Mouse (Mus musculus) CH12.LX (cell line): ENCODE results near the gene Ap1g2. TPM values are rescaled to one million over a fixed set of nuclear protein-coding genes. Genes with fewer than 3 reads are reported as not detected.

Experiments used
- DNase-seq: peaks from one replicate; pipeline ENCODE4 v3.0.0-alpha.2; 2013; ENCODE audit errors: extremely low read depth
- H3K27ac ChIP-seq: 2 replicates; pipeline ENCODE4 v1.5.1; 2012; ENCODE audit warnings: low read depth, mild to moderate bottlenecking, control low read depth, moderate library complexity; ENCODE audit not compliant: insufficient read depth
- H3K27me3 ChIP-seq: replicated peaks from 2 replicates; pipeline ENCODE3; 2012; ENCODE audit warnings: inconsistent platforms
- H3K36me3 ChIP-seq, 2 experiments: replicated peaks in 1 of 2; 2 replicates each; pipeline versions ENCODE3 to v1.6.1; 2012; ENCODE audit warnings: inconsistent platforms in 1 of 2, low read length in 1 of 2, mild to moderate bottlenecking in 1 of 2, mixed read lengths in 1 of 2, moderate library complexity in 1 of 2; ENCODE audit not compliant: control insufficient read depth in 1 of 2, insufficient read depth in 1 of 2
- H3K4me1 ChIP-seq, 2 experiments: 2 replicates each; pipeline ENCODE4 v1.6.1; 2012; ENCODE audit warnings: inconsistent platforms in 1 of 2, moderate library complexity in 1 of 2; ENCODE audit not compliant: insufficient read depth in 2 of 2, control insufficient read depth in 1 of 2
- H3K4me2 ChIP-seq: 2 replicates; pipeline ENCODE4 v1.6.1; 2012; ENCODE audit warnings: low read depth, mild to moderate bottlenecking, control low read depth; ENCODE audit not compliant: poor library complexity, insufficient read depth, severe bottlenecking
- H3K4me3 ChIP-seq, 3 experiments: fragments of 150-350 bp in 1 of 3; sonication (generic) in 1 of 3; replicated peaks in 1 of 3; 2 replicates each; pipeline versions ENCODE3 to v1.5.1; 2011 to 2012; ENCODE audit warnings: low read depth in 2 of 3, low read length in 2 of 3, mild to moderate bottlenecking in 2 of 3, moderate library complexity in 2 of 3, control low read depth in 1 of 3, improper control_type of control experiment in 1 of 3, inconsistent platforms in 1 of 3, mixed read lengths in 1 of 3; ENCODE audit not compliant: poor library complexity in 1 of 3
- H3K79me2 ChIP-seq: replicated peaks from 2 replicates; pipeline ENCODE4 v1.6.1; 2012; ENCODE audit warnings: mild to moderate bottlenecking, moderate library complexity; ENCODE audit not compliant: control insufficient read depth, poor library complexity, insufficient read depth, severe bottlenecking; ENCODE audit errors: extremely low read depth
- H3K9ac ChIP-seq: 2 replicates; pipeline ENCODE4 v1.6.1; 2012; ENCODE audit warnings: low read depth, mild to moderate bottlenecking, control low read depth, moderate library complexity; ENCODE audit not compliant: insufficient read depth
- H3K9me3 ChIP-seq: replicated peaks from 2 replicates; pipeline ENCODE3; 2012; ENCODE audit warnings: low read length, inconsistent platforms, mixed read lengths
- CHD2 ChIP-seq: IDR thresholded peaks from 2 replicates; pipeline ENCODE4 v1.6.1; 2011; ENCODE audit warnings: low read length, improper control_type of control experiment
- CTCF ChIP-seq, 2 experiments: IDR thresholded peaks in 1 of 2; conservative IDR thresholded peaks in 1 of 2; 2 replicates each; pipeline ENCODE4 v1.5.1; 2011 to 2012; ENCODE audit warnings: low read depth in 2 of 2, low read length in 2 of 2, improper control_type of control experiment in 1 of 2, inconsistent platforms in 1 of 2, mild to moderate bottlenecking in 1 of 2, moderate library complexity in 1 of 2
- ELF1 ChIP-seq: IDR thresholded peaks from 2 replicates; pipeline ENCODE4 v1.6.1; 2014; ENCODE audit warnings: low read depth, mild to moderate bottlenecking, inconsistent platforms, low read length, improper control_type of control experiment
- EP300 ChIP-seq: IDR thresholded peaks from 2 replicates; pipeline ENCODE4 v1.6.1; 2011; ENCODE audit warnings: low read length, improper control_type of control experiment
- KAT2A ChIP-seq: IDR thresholded peaks from 2 replicates; pipeline ENCODE4 v1.6.1; 2012; ENCODE audit warnings: low read length, improper control_type of control experiment, inconsistent platforms; ENCODE audit not compliant: insufficient replicate concordance
- MAFK ChIP-seq: IDR thresholded peaks from 2 replicates; pipeline ENCODE4 v1.6.1; 2011; ENCODE audit warnings: low read length, improper control_type of control experiment; ENCODE audit not compliant: insufficient replicate concordance
- MXI1 ChIP-seq: IDR thresholded peaks from 2 replicates; pipeline ENCODE4 v1.6.1; 2011; ENCODE audit warnings: mild to moderate bottlenecking, low read depth, low read length, improper control_type of control experiment
- NRF1 ChIP-seq: IDR thresholded peaks from 2 replicates; pipeline ENCODE4 v1.6.1; 2014; ENCODE audit warnings: low read depth, mild to moderate bottlenecking, inconsistent platforms, low read length, improper control_type of control experiment, moderate library complexity
- PAX5 ChIP-seq: IDR thresholded peaks from 2 replicates; pipeline ENCODE4 v1.6.1; 2012; ENCODE audit warnings: low read length, inconsistent platforms, mixed read lengths
- POLR2AphosphoS2 ChIP-seq: IDR thresholded peaks from 2 replicates; pipeline ENCODE4 v1.6.1; 2011; ENCODE audit warnings: low read depth, low read length, improper control_type of control experiment
- SIN3A ChIP-seq: IDR thresholded peaks from 2 replicates; pipeline ENCODE4 v1.6.1; 2012; ENCODE audit warnings: low read length, improper control_type of control experiment, inconsistent platforms
- UBTF ChIP-seq: IDR thresholded peaks from 2 replicates; pipeline ENCODE4 v1.6.1; 2012; ENCODE audit warnings: low read depth, mild to moderate bottlenecking, inconsistent platforms, low read length, improper control_type of control experiment, moderate library complexity
- USF1 ChIP-seq: IDR thresholded peaks from 2 replicates; pipeline ENCODE4 v1.6.1; 2014; ENCODE audit warnings: low read depth, mild to moderate bottlenecking, inconsistent platforms, low read length, improper control_type of control experiment
- ZMIZ1 ChIP-seq: IDR thresholded peaks from 2 replicates; pipeline ENCODE4 v1.6.1; 2012; ENCODE audit warnings: low read depth, mild to moderate bottlenecking, inconsistent platforms, low read length, improper control_type of control experiment
- ZNF384 ChIP-seq: IDR thresholded peaks from 2 replicates; pipeline ENCODE4 v1.6.1; 2012; ENCODE audit warnings: low read depth, low read length, improper control_type of control experiment, inconsistent platforms
- dilution Hi-C: fragments of 300-500 bp; cut with MboI; formaldehyde crosslinking; loops from 2 replicates; pipeline ENCODE4 v1.14.3; 2020; ENCODE audit warnings: low sequenced_read_pairs; ENCODE audit not compliant: extremely low pct_unique_long_range_greater_than_20kb, extremely low pct_ligation_motif_present
- in situ Hi-C: fragments of 300-500 bp; cut with MboI; formaldehyde crosslinking; loops from 3 replicates; pipeline ENCODE4 v1.14.3; 2019; ENCODE audit warnings: low sequenced_read_pairs, low pct_ligation_motif_present, low pct_unique_long_range_greater_than_20kb, mixed read lengths
- polyA plus RNA-seq: library from polyadenylated mRNA; unstranded; fragments of >175 nt; gene quantifications from 2 replicates; pipeline ENCODE4 v1.2.1, GENCODE M21; 2012; ENCODE audit warnings: low read depth; ENCODE audit not compliant: insufficient read length
- total RNA-seq, 2 experiments: library from RNA; depleted of rRNA; stranded (reverse); fragments of 300-350 nt in 1 of 2; fragments of >200 nt in 1 of 2; gene quantifications; 2 replicates each; pipeline ENCODE4 v1.2.3; 2012 to 2014

Ap1g2 gene
- total and polyA plus RNA-seq, 3 experiments, result 18.3 to 64.8 (median 28.5) TPM

DNA sequence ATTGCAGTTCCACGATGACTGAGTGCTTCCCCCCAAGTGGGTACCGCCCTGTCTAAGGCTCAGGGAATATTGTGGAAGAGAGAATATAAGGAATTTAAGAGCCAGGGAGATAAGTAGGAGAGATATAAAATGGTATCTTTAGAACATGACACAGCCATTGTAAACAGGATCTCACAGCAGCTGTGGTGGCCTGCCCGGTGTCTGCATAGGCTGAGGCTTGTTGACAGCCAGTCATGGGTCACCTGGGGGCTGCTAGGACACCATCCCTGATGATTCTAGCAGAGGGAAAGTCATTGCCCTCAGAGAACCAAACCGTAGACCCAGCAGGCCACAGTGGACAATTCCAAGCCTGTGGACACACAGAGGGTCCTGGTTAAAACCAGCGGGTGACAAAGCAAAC is 44.6 kb upstream of the Ap1g2 start:
- H3K9me3 ChIP-seq, result no peaks in the 10 kb centered on the region
- H3K36me3 ChIP-seq, result no peaks in the 10 kb centered on the region
- no peak for DNase-seq
- H3K9ac ChIP-seq, result no peak overlapping the region
- H3K4me2 ChIP-seq, result no peak overlapping the region
- in situ Hi-C loops, result no loop called here
- H3K27me3 ChIP-seq, result no peaks in the 10 kb centered on the region
- dilution Hi-C loops, result no loop called here
- no peaks in the 10 kb centered on the region for H3K79me2 ChIP-seq
- no peak overlapping the region for H3K4me3 ChIP-seq
- H3K4me1 ChIP-seq, result peaks cover 13 to 52% of the 10 kb centered on the region in 2 experiments
- H3K27ac ChIP-seq, result no peak overlapping the region
- TF ChIP-seq EP300, result no peak
- TF ChIP-seq MAFK, result no peak
- no peak for TF ChIP-seq UBTF
- no peak for TF ChIP-seq CTCF (conservative IDR thresholded peaks at IDR 0.05 in 1 of 2, IDR thresholded peaks at IDR 0.05 in 1 of 2; ENCODE audit: low read depth in 2 of 2, low read length in 2 of 2)
- no peak for TF ChIP-seq ZMIZ1
- no peak for TF ChIP-seq ZNF384
- no peak for TF ChIP-seq KAT2A
- no peak for TF ChIP-seq POLR2AphosphoS2
- TF ChIP-seq USF1, result no peak

DNA sequence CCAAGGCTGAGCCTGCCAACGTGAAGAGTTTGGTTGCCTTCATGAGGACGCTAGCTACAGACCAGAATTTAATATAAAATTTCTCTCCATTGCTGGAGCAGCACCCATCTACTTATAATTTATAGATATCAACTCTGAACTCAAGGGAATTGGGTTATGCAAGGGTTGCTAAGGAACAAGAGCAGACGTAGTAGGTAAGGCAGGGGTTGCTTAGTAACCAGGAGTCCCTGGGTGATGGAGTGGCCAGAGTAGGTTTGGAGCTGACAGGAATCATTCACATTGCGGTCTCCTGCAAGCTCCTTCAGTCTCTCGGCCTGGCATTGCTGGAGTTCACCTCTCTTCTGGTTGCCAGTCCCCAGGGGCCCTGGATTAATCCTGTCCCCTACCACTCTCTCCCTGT is 42.6 kb upstream of the Ap1g2 start:
- dilution Hi-C loops (no loop called here), in situ Hi-C loops (no loop called here)
- TF ChIP-seq MXI1 (no peak), CHD2 (no peak), PAX5 (no peak), USF1 (no peak), NRF1 (no peak), SIN3A (no peak), ELF1 (no peak), ZMIZ1 (no peak), EP300 (no peak)
- no peak overlapping the region for H3K9ac ChIP-seq
- H3K4me1 ChIP-seq, result peaks cover 16 to 57% of the 10 kb centered on the region in 2 experiments
- H3K9me3 ChIP-seq, result no peaks in the 10 kb centered on the region
- no peak for DNase-seq
- H3K27me3 ChIP-seq, result no peaks in the 10 kb centered on the region
- no peaks in the 10 kb centered on the region for H3K79me2 ChIP-seq
- no peak overlapping the region for H3K4me3 ChIP-seq
- H3K36me3 ChIP-seq, result no peaks in the 10 kb centered on the region
- no peak overlapping the region for H3K27ac ChIP-seq
- H3K4me2 ChIP-seq, result no peak overlapping the region
